Mouse (Mus musculus) CH12.LX (cell line): ENCODE measurements around the gene Fam89b. TPM values are rescaled to one million over a fixed set of nuclear protein-coding genes. Genes with fewer than 3 reads are reported as not detected.

Source experiments
- DNase-seq: peaks from one replicate; pipeline ENCODE4 v3.0.0-alpha.2; 2013; ENCODE audit errors: extremely low read depth
- H3K27ac ChIP-seq: 2 replicates; pipeline ENCODE4 v1.5.1; 2012; ENCODE audit warnings: low read depth, mild to moderate bottlenecking, control low read depth, moderate library complexity; ENCODE audit not compliant: insufficient read depth
- H3K27me3 ChIP-seq: replicated peaks from 2 replicates; pipeline ENCODE3; 2012; ENCODE audit warnings: inconsistent platforms
- H3K36me3 ChIP-seq, 2 experiments: replicated peaks in 1 of 2; 2 replicates each; pipeline versions ENCODE3 to v1.6.1; 2012; ENCODE audit warnings: inconsistent platforms in 1 of 2, low read length in 1 of 2, mild to moderate bottlenecking in 1 of 2, mixed read lengths in 1 of 2, moderate library complexity in 1 of 2; ENCODE audit not compliant: control insufficient read depth in 1 of 2, insufficient read depth in 1 of 2
- H3K4me1 ChIP-seq, 2 experiments: 2 replicates each; pipeline ENCODE4 v1.6.1; 2012; ENCODE audit warnings: inconsistent platforms in 1 of 2, moderate library complexity in 1 of 2; ENCODE audit not compliant: insufficient read depth in 2 of 2, control insufficient read depth in 1 of 2
- H3K4me2 ChIP-seq: 2 replicates; pipeline ENCODE4 v1.6.1; 2012; ENCODE audit warnings: low read depth, mild to moderate bottlenecking, control low read depth; ENCODE audit not compliant: poor library complexity, insufficient read depth, severe bottlenecking
- H3K4me3 ChIP-seq, 3 experiments: fragments of 150-350 bp in 1 of 3; sonication (generic) in 1 of 3; replicated peaks in 1 of 3; 2 replicates each; pipeline versions ENCODE3 to v1.5.1; 2011 to 2012; ENCODE audit warnings: low read depth in 2 of 3, low read length in 2 of 3, mild to moderate bottlenecking in 2 of 3, moderate library complexity in 2 of 3, control low read depth in 1 of 3, improper control_type of control experiment in 1 of 3, inconsistent platforms in 1 of 3, mixed read lengths in 1 of 3; ENCODE audit not compliant: poor library complexity in 1 of 3
- H3K79me2 ChIP-seq: replicated peaks from 2 replicates; pipeline ENCODE4 v1.6.1; 2012; ENCODE audit warnings: mild to moderate bottlenecking, moderate library complexity; ENCODE audit not compliant: control insufficient read depth, poor library complexity, insufficient read depth, severe bottlenecking; ENCODE audit errors: extremely low read depth
- H3K9ac ChIP-seq: 2 replicates; pipeline ENCODE4 v1.6.1; 2012; ENCODE audit warnings: low read depth, mild to moderate bottlenecking, control low read depth, moderate library complexity; ENCODE audit not compliant: insufficient read depth
- H3K9me3 ChIP-seq: replicated peaks from 2 replicates; pipeline ENCODE3; 2012; ENCODE audit warnings: low read length, inconsistent platforms, mixed read lengths
- BHLHE40 ChIP-seq: IDR thresholded peaks from 2 replicates; pipeline ENCODE4 v1.6.1; 2011; ENCODE audit warnings: mild to moderate bottlenecking, low read depth, low read length, improper control_type of control experiment
- CHD1 ChIP-seq: IDR thresholded peaks from 2 replicates; pipeline ENCODE4 v1.6.1; 2012; ENCODE audit warnings: low read depth, low read length, improper control_type of control experiment, inconsistent platforms
- CHD2 ChIP-seq: IDR thresholded peaks from 2 replicates; pipeline ENCODE4 v1.6.1; 2011; ENCODE audit warnings: low read length, improper control_type of control experiment
- CTCF ChIP-seq, 2 experiments: IDR thresholded peaks in 1 of 2; conservative IDR thresholded peaks in 1 of 2; 2 replicates each; pipeline ENCODE4 v1.5.1; 2011 to 2012; ENCODE audit warnings: low read depth in 2 of 2, low read length in 2 of 2, improper control_type of control experiment in 1 of 2, inconsistent platforms in 1 of 2, mild to moderate bottlenecking in 1 of 2, moderate library complexity in 1 of 2
- E2F4 ChIP-seq: IDR thresholded peaks from 2 replicates; pipeline ENCODE4 v1.6.1; 2011; ENCODE audit warnings: low read depth, low read length, improper control_type of control experiment; ENCODE audit not compliant: insufficient replicate concordance
- ELF1 ChIP-seq: IDR thresholded peaks from 2 replicates; pipeline ENCODE4 v1.6.1; 2014; ENCODE audit warnings: low read depth, mild to moderate bottlenecking, inconsistent platforms, low read length, improper control_type of control experiment
- EP300 ChIP-seq: IDR thresholded peaks from 2 replicates; pipeline ENCODE4 v1.6.1; 2011; ENCODE audit warnings: low read length, improper control_type of control experiment
- ETS1 ChIP-seq: conservative IDR thresholded peaks from 2 replicates; pipeline ENCODE4 v1.6.1; 2012; ENCODE audit warnings: low read depth, mild to moderate bottlenecking, inconsistent platforms, low read length, improper control_type of control experiment, moderate library complexity
- IRF4 ChIP-seq: IDR thresholded peaks from 2 replicates; pipeline ENCODE4 v1.6.1; 2014; ENCODE audit warnings: low read depth, mild to moderate bottlenecking, inconsistent platforms, low read length, improper control_type of control experiment
- JUN ChIP-seq: IDR thresholded peaks from 2 replicates; pipeline ENCODE4 v1.6.1; 2011; ENCODE audit warnings: low read depth, mild to moderate bottlenecking, low read length, improper control_type of control experiment, moderate library complexity; ENCODE audit not compliant: insufficient read depth
- JUND ChIP-seq: conservative IDR thresholded peaks from 2 replicates; pipeline ENCODE4 v1.6.1; 2011; ENCODE audit warnings: low read depth, low read length, improper control_type of control experiment
- KAT2A ChIP-seq: IDR thresholded peaks from 2 replicates; pipeline ENCODE4 v1.6.1; 2012; ENCODE audit warnings: low read length, improper control_type of control experiment, inconsistent platforms; ENCODE audit not compliant: insufficient replicate concordance
- MAX ChIP-seq: IDR thresholded peaks from 2 replicates; pipeline ENCODE4 v1.6.1; 2011; ENCODE audit warnings: low read length, improper control_type of control experiment
- MAZ ChIP-seq: IDR thresholded peaks from 2 replicates; pipeline ENCODE4 v1.6.1; 2012; ENCODE audit warnings: low read depth, mild to moderate bottlenecking, inconsistent platforms, low read length, improper control_type of control experiment, moderate library complexity
- MEF2A ChIP-seq: IDR thresholded peaks from 2 replicates; pipeline ENCODE4 v1.6.1; 2014; ENCODE audit warnings: low read depth, mild to moderate bottlenecking, inconsistent platforms, low read length, improper control_type of control experiment, borderline replicate concordance
- MXI1 ChIP-seq: IDR thresholded peaks from 2 replicates; pipeline ENCODE4 v1.6.1; 2011; ENCODE audit warnings: mild to moderate bottlenecking, low read depth, low read length, improper control_type of control experiment
- MYC ChIP-seq: IDR thresholded peaks from 2 replicates; pipeline ENCODE4 v1.6.1; 2011; ENCODE audit warnings: low read depth, mild to moderate bottlenecking, improper control_type of control experiment, low read length
- NELFE ChIP-seq: IDR thresholded peaks from 2 replicates; pipeline ENCODE4 v1.6.1; 2011; ENCODE audit warnings: low read depth, low read length, improper control_type of control experiment
- NRF1 ChIP-seq: IDR thresholded peaks from 2 replicates; pipeline ENCODE4 v1.6.1; 2014; ENCODE audit warnings: low read depth, mild to moderate bottlenecking, inconsistent platforms, low read length, improper control_type of control experiment, moderate library complexity
- PAX5 ChIP-seq: IDR thresholded peaks from 2 replicates; pipeline ENCODE4 v1.6.1; 2012; ENCODE audit warnings: low read length, inconsistent platforms, mixed read lengths
- POLR2A ChIP-seq: IDR thresholded peaks from 2 replicates; pipeline ENCODE4 v1.6.1; 2011; ENCODE audit warnings: low read depth, mild to moderate bottlenecking, improper control_type of control experiment, low read length
- RAD21 ChIP-seq: IDR thresholded peaks from 2 replicates; pipeline ENCODE4 v1.6.1; 2011; ENCODE audit warnings: low read depth, mild to moderate bottlenecking, low read length, improper control_type of control experiment, moderate library complexity
- RCOR1 ChIP-seq: conservative IDR thresholded peaks from 2 replicates; pipeline ENCODE4 v1.6.1; 2012; ENCODE audit warnings: low read depth, mild to moderate bottlenecking, inconsistent platforms, low read length, improper control_type of control experiment
- SIN3A ChIP-seq: IDR thresholded peaks from 2 replicates; pipeline ENCODE4 v1.6.1; 2012; ENCODE audit warnings: low read length, improper control_type of control experiment, inconsistent platforms
- TBP ChIP-seq: conservative IDR thresholded peaks from 2 replicates; pipeline ENCODE4 v1.6.1; 2011; ENCODE audit warnings: low read depth, low read length, improper control_type of control experiment
- UBTF ChIP-seq: IDR thresholded peaks from 2 replicates; pipeline ENCODE4 v1.6.1; 2012; ENCODE audit warnings: low read depth, mild to moderate bottlenecking, inconsistent platforms, low read length, improper control_type of control experiment, moderate library complexity
- USF1 ChIP-seq: IDR thresholded peaks from 2 replicates; pipeline ENCODE4 v1.6.1; 2014; ENCODE audit warnings: low read depth, mild to moderate bottlenecking, inconsistent platforms, low read length, improper control_type of control experiment
- USF2 ChIP-seq: conservative IDR thresholded peaks from 2 replicates; pipeline ENCODE4 v1.6.1; 2011; ENCODE audit warnings: low read depth, low read length, improper control_type of control experiment
- ZC3H11A ChIP-seq: IDR thresholded peaks from 2 replicates; pipeline ENCODE4 v1.6.1; 2012; ENCODE audit warnings: low read depth, mild to moderate bottlenecking, inconsistent platforms, low read length, improper control_type of control experiment
- ZKSCAN1 ChIP-seq: IDR thresholded peaks from 2 replicates; pipeline ENCODE4 v1.6.1; 2012; ENCODE audit warnings: low read depth, inconsistent platforms, low read length, improper control_type of control experiment, borderline replicate concordance
- ZMIZ1 ChIP-seq: IDR thresholded peaks from 2 replicates; pipeline ENCODE4 v1.6.1; 2012; ENCODE audit warnings: low read depth, mild to moderate bottlenecking, inconsistent platforms, low read length, improper control_type of control experiment
- dilution Hi-C: fragments of 300-500 bp; cut with MboI; formaldehyde crosslinking; loops from 2 replicates; pipeline ENCODE4 v1.14.3; 2020; ENCODE audit warnings: low sequenced_read_pairs; ENCODE audit not compliant: extremely low pct_unique_long_range_greater_than_20kb, extremely low pct_ligation_motif_present
- in situ Hi-C: fragments of 300-500 bp; cut with MboI; formaldehyde crosslinking; loops from 3 replicates; pipeline ENCODE4 v1.14.3; 2019; ENCODE audit warnings: low sequenced_read_pairs, low pct_ligation_motif_present, low pct_unique_long_range_greater_than_20kb, mixed read lengths
- polyA plus RNA-seq: library from polyadenylated mRNA; unstranded; fragments of >175 nt; gene quantifications from 2 replicates; pipeline ENCODE4 v1.2.1, GENCODE M21; 2012; ENCODE audit warnings: low read depth; ENCODE audit not compliant: insufficient read length
- total RNA-seq, 2 experiments: library from RNA; depleted of rRNA; stranded (reverse); fragments of 300-350 nt in 1 of 2; fragments of >200 nt in 1 of 2; gene quantifications; 2 replicates each; pipeline ENCODE4 v1.2.3; 2012 to 2014

Fam89b gene
- total and polyA plus RNA-seq, 3 experiments: 7.5 to 13.4 (median 9.2) TPM

- peak overlapping the region; percentile 75 for H3K4me2 ChIP-seq
- dilution Hi-C loops (no loop called here), in situ Hi-C loops (no loop called here)
- H3K4me3 ChIP-seq: peak overlapping the region; percentile 51 to 95 (median 83)
- peak overlapping the region; percentile 62 for H3K9ac ChIP-seq
- peaks cover 36 to 66% of the 10 kb centered on the region in 2 experiments for H3K36me3 ChIP-seq
- H3K27ac ChIP-seq: no peak overlapping the region
- H3K79me2 ChIP-seq: peaks cover 35% of the 10 kb centered on the region
- TF ChIP-seq CHD2 (no peak), MEF2A (no peak), PAX5 (no peak), MAX (no peak)
- no peaks in the 10 kb centered on the region for H3K27me3 ChIP-seq
- no peak for DNase-seq
- peaks cover 28 to 40% of the 10 kb centered on the region in 2 experiments for H3K4me1 ChIP-seq
- H3K9me3 ChIP-seq: no peaks in the 10 kb centered on the region
Measured at GRCm38 (mm10) chr19:5690343-5690735, 39.1 kb downstream of the Fam89b start.

GRCm38 (mm10) chr19:5689565-5690342 lies 39.7 kb downstream of the Fam89b start:
- peaks cover 36 to 66% of the 10 kb centered on the region in 2 experiments for H3K36me3 ChIP-seq
- in situ Hi-C loops (no loop called here), dilution Hi-C loops (no loop called here)
- no peaks in the 10 kb centered on the region for H3K9me3 ChIP-seq
- H3K79me2 ChIP-seq: peaks cover 35% of the 10 kb centered on the region
- H3K4me1 ChIP-seq: peaks cover 25 to 40% of the 10 kb centered on the region in 2 experiments
- DNase-seq: peak; percentile 89
- peak overlapping the region; percentile 75 for H3K4me2 ChIP-seq
- peak overlapping the region; percentile 79 for H3K27ac ChIP-seq
- H3K27me3 ChIP-seq: no peaks in the 10 kb centered on the region
- peak overlapping the region; percentile 62 for H3K9ac ChIP-seq
- peak overlapping the region; percentile 81 to 95 (median 83) for H3K4me3 ChIP-seq
- TF ChIP-seq JUND (no peak), CHD1 (no peak), UBTF (no peak), RAD21 (no peak), IRF4 (peak; percentile 73), USF1 (no peak), POLR2A (peak; percentile 80), MYC (no peak), JUN (no peak), RCOR1 (no peak), MEF2A (peak; percentile 48; the same call in 1 of the 2 replicates), NRF1 (0 out of 2 replicates have a peak, but pooled peaks have one; percentile 37), ELF1 (peak; percentile 82), CTCF (conservative IDR thresholded peaks at IDR 0.05 in 1 of 2, IDR thresholded peaks at IDR 0.05 in 1 of 2; ENCODE audit: low read depth in 2 of 2, low read length in 2 of 2) (no peak), CHD2 (peak; percentile 71; the same call in 1 of the 2 replicates), MAX (no peak; the same call in 1 of the 2 replicates), MXI1 (no peak; the same call in 1 of the 2 replicates), USF2 (no peak), ETS1 (peak; percentile 91), NELFE (peak; percentile 57; the same call in 1 of the 2 replicates), E2F4 (no peak), KAT2A (peak; percentile 49; the same call in 1 of the 2 replicates), SIN3A (peak; percentile 31), EP300 (no peak), BHLHE40 (peak; percentile 91), MAZ (peak; percentile 97), ZKSCAN1 (no peak), ZC3H11A (no peak), TBP (0 out of 2 replicates have a peak, but pooled peaks have one; percentile 39), ZMIZ1 (peak; percentile 12; the same call in 1 of the 2 replicates)
